Mouse (Mus musculus) neural tube, embryonic 12.5 days (tissue): Measurements from ENCODE around the gene Nup54. TPM values are rescaled to one million over a fixed set of nuclear protein-coding genes. Genes with fewer than 3 reads are reported as not detected.

Source experiments
- ATAC-seq: fragments of 200-750 bp; cut with Nextera tagmentation; 2 replicates; pipeline ENCODE4 v1.8.0; 2017; ENCODE audit warnings: low read depth, mild to moderate bottlenecking, moderate TSS enrichment, moderate library complexity; ENCODE audit not compliant: low FRiP score
- H3K27ac ChIP-seq: fragments of 300-500 bp; sonication (generic); 2 replicates; pipeline ENCODE4 v1.5.1; 2016
- H3K27me3 ChIP-seq: fragments of 300-500 bp; sonication (generic); replicated peaks from 2 replicates; pipeline ENCODE4 v1.6.1; 2016; ENCODE audit warnings: mild to moderate bottlenecking
- H3K36me3 ChIP-seq: fragments of 300-500 bp; sonication (generic); 2 replicates; pipeline ENCODE4 v1.6.1; 2016; ENCODE audit warnings: mild to moderate bottlenecking
- H3K4me1 ChIP-seq: fragments of 300-500 bp; sonication (generic); 2 replicates; pipeline ENCODE4 v1.6.1; 2016
- H3K4me2 ChIP-seq: fragments of 300-500 bp; sonication (generic); replicated peaks from 2 replicates; pipeline ENCODE4 v1.6.1; 2016; ENCODE audit warnings: mild to moderate bottlenecking
- H3K4me3 ChIP-seq: fragments of 300-500 bp; sonication (generic); 2 replicates; pipeline ENCODE4 v1.5.1; 2016
- H3K9ac ChIP-seq: fragments of 300-500 bp; sonication (generic); 2 replicates; pipeline ENCODE4 v1.6.1; 2016; ENCODE audit warnings: mild to moderate bottlenecking
- H3K9me3 ChIP-seq: fragments of 300-500 bp; sonication (generic); 2 replicates; pipeline ENCODE4 v1.6.1; 2016; ENCODE audit warnings: mild to moderate bottlenecking
- WGBS: fragments of 180-500 bp; shearing (Covaris S2); methylation state at CpG from one replicate; pipeline ENCODE4 v1.1.7; 2016; 5-methylcytosine and 5-hydroxymethylcytosine counted together
- polyA plus RNA-seq: library from polyadenylated mRNA; unstranded; fragments of >200 nt; fragmentation: Nextera tagmentation; extraction: Ambion mirVana; gene quantifications from 2 replicates; pipeline ENCODE4 v1.2.1, GENCODE M21; 2016

The Nup54 gene
- polyA plus RNA-seq, 1 experiment from 2014 or later: 53.6 TPM

DNA sequence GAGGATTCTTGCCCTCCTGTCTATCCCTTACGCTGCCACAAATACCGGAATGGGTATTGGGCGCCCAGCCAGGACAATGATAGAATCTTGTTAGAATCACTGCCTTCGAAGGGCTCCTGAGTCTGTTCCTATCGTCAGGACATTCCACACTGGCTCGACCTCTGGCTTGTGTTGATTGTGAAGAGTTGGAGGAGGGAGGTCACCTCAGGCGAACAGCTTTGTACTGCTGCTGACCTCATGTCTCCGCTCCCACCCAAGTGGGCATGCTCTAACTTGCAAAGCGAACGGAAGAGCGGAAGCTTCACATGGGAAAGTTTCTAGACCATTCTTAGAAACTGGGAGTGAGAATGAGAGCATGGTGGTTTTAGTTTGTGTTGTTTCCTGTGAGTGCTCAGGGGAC, 47.6 kb downstream of the Nup54 start:
- WGBS: 84% methylated on average over 11 of the region's 11 CpGs
- no peak overlapping the region for H3K4me3 ChIP-seq
- H3K9me3 ChIP-seq: no peaks in the 10 kb centered on the region
- no peak overlapping the region for H3K27ac ChIP-seq
- no peak overlapping the region for H3K9ac ChIP-seq
- H3K4me1 ChIP-seq: no peaks in the 10 kb centered on the region; the same call in 1 of the 2 replicates
- no peak for ATAC-seq
- peaks cover 13% of the 10 kb centered on the region; the same call in 1 of the 2 replicates for H3K27me3 ChIP-seq
- H3K4me2 ChIP-seq: no peak overlapping the region
- H3K36me3 ChIP-seq: no peaks in the 10 kb centered on the region

DNA sequence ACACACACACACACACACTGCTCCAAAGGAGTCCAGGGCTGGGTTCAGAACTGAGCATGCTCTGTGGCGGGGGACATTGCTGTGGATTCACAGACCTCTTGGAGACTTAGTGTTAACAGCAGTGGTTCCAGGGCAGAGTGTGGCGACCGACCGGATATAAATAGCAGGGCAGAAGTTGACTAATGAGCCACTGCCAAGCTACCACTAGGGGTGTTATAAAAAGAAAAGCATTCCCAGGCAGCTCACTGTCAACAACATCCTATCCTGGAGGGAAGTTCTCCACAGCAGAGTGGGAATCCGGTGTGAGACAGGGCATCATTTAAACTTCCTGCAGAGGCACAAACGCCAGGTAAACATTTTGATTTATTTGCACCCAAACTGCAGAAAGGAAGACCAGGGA, 48.4 kb downstream of the Nup54 start:
- Histone ChIP-seq H3K4me3 (no peak overlapping the region), H3K27me3 (peaks cover 6% of the 10 kb centered on the region; the same call in 1 of the 2 replicates), H3K36me3 (no peaks in the 10 kb centered on the region), H3K4me2 (no peak overlapping the region), H3K27ac (no peak overlapping the region), H3K9ac (no peak overlapping the region), H3K4me1 (no peaks in the 10 kb centered on the region; the same call in 1 of the 2 replicates), H3K9me3 (no peaks in the 10 kb centered on the region)
- ATAC-seq: no peak
- 54% methylated on average over 6 of the region's 6 CpGs for WGBS

DNA sequence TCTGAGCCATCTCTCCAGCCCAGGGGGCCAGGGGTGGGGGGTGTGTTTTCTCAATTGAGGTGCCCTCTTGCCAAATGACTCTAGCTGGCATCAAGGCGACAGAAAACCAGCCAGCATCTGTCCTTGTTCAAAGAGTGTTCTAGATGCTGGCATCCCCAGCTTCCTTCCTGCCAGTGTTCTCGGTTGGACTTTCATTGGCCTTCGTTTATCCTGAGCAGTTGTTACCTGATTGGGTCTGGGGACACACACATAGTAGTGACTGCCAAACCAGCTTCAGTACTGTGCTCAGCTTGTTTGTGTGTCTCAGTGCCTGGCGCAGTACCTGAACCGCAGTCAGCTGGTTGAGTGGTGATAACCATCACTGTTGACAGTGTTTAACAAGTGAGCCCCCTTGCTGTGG, 48.9 kb downstream of the Nup54 start:
- H3K27me3 ChIP-seq: 0 out of 2 replicates have a peak, but pooled peaks cover 3% of the 10 kb centered on the region
- H3K4me1 ChIP-seq: no peaks in the 10 kb centered on the region; the same call in 1 of the 2 replicates
- WGBS: 89% methylated on average over 5 of the region's 5 CpGs
- no peaks in the 10 kb centered on the region for H3K36me3 ChIP-seq
- no peak overlapping the region for H3K9ac ChIP-seq
- no peak for ATAC-seq
- H3K4me2 ChIP-seq: no peak overlapping the region
- H3K27ac ChIP-seq: no peak overlapping the region
- no peaks in the 10 kb centered on the region for H3K9me3 ChIP-seq
- no peak overlapping the region for H3K4me3 ChIP-seq

DNA sequence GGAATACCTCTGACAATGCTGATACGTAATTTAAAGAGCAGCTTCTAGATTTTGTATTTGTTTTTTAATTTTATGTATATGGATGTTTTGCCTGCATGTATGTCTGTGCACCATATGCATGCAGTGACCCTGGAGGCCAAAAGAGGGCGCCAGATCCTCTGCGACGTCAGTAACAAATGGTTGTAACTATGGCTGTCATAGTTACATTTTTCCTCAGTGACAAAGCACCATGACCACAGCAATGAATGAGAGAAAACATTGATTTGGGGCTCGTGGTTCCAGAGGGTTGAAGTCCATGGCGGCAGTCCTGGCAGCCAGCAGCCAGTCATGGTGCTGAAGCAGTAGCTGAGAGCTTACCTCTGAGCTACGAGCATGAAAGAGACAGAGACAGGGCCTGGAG, 50.2 kb downstream of the Nup54 start:
- Histone ChIP-seq H3K4me1 (no peaks in the 10 kb centered on the region; the same call in 1 of the 2 replicates), H3K36me3 (no peaks in the 10 kb centered on the region), H3K4me2 (no peak overlapping the region), H3K9me3 (no peaks in the 10 kb centered on the region), H3K27ac (no peak overlapping the region), H3K9ac (no peak overlapping the region), H3K4me3 (no peak overlapping the region), H3K27me3 (0 out of 2 replicates have a peak, but pooled peaks cover under 1% of the 10 kb centered on the region)
- no peak for ATAC-seq
- WGBS: 47% methylated on average over 7 of the region's 7 CpGs

DNA sequence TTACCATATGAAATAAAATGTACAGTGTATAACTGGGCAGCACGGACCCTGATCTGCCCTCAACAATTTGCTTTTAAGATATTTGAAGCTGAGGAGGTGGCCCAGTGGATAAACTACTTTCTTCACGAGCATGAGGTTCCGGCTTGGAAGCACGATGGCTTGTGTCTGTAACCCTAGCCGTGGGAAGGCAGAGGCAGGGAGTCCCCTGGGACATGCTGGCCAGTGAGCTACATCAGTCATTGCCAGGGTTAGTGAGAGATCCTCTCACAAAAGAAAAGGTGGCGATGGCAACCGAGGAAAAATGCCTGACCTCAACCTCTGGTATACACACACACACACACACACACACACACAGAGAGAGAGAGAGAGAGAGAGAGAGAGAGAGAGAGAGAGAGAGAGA, 51.3 kb downstream of the Nup54 start:
- H3K27ac ChIP-seq: no peak overlapping the region
- no peak for ATAC-seq
- no peaks in the 10 kb centered on the region; the same call in 1 of the 2 replicates for H3K4me1 ChIP-seq
- H3K4me2 ChIP-seq: no peak overlapping the region
- no peak overlapping the region for H3K9ac ChIP-seq
- no peaks in the 10 kb centered on the region for H3K27me3 ChIP-seq
- H3K9me3 ChIP-seq: no peaks in the 10 kb centered on the region
- no peak overlapping the region for H3K4me3 ChIP-seq
- 52% methylated on average over 7 of the region's 7 CpGs for WGBS
- H3K36me3 ChIP-seq: no peaks in the 10 kb centered on the region

DNA sequence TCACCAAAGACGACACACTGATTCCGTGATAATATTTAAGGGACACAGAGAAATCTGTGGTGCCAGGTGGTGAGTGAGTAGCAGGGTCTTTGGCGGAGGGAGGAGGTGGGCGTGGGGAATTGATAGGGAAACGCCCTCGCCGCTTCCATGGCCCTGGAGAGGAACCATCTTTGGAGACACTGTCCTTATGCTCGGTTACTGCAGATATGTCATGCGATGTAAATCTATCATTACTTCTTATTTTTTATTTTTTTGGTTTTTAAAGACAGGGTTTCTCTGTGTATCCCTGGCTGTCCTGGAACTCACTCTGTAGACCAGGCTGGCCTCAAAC, 52.7 kb downstream of the Nup54 start:
- H3K27me3 ChIP-seq: no peaks in the 10 kb centered on the region
- whole genome bisulfite sequencing: 62% methylated on average over 9 of the region's 9 CpGs
- H3K4me1 ChIP-seq: no peaks in the 10 kb centered on the region; the same call in 1 of the 2 replicates
- ATAC-seq: no peak
- no peaks in the 10 kb centered on the region for H3K36me3 ChIP-seq
- H3K9ac ChIP-seq: no peak overlapping the region
- H3K9me3 ChIP-seq: no peaks in the 10 kb centered on the region
- no peak overlapping the region for H3K4me2 ChIP-seq
- no peak overlapping the region for H3K27ac ChIP-seq
- no peak overlapping the region for H3K4me3 ChIP-seq

DNA sequence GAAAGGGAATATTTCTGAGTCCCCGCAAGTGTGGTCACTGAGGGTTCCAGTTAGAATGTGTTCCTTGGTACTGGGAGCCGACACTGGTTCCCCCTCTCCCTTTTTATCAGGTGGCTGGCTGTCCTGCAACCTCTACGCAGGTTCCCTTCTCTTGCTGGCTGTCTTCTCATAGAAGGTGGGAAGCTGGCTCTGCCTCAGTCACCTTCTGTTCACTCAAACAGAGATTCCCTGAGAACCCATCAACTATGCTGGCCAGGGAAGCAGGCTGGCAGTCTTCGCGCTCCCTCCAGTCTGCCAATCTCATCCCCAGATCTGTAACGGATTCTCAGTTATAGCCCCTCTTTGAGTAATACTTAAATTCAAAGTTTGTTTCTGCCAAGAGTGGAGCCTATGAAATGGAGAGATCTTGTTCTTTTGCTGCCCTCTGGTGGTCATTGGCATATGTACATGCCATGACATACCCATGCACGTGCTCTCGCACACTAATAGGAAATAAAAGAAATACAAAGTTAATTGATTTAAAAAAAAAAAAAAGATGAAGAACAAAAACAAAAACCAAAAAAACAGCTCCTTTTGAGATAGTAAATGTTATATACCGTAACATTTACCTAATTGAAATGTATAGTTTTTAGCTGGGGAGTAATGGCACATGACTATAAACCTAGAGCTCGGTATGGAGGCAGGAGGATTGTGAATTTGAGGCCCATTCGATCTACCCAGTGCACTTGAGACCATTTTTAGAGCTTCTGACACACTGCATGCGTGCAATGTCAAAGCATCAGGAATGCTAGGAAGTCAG, 53.3 kb downstream of the Nup54 start:
- H3K9me3 ChIP-seq: no peaks in the 10 kb centered on the region
- ATAC-seq: peak; percentile 77
- H3K4me2 ChIP-seq: no peak overlapping the region
- H3K9ac ChIP-seq: no peak overlapping the region
- no peaks in the 10 kb centered on the region; the same call in 1 of the 2 replicates for H3K4me1 ChIP-seq
- no peaks in the 10 kb centered on the region for H3K36me3 ChIP-seq
- H3K27ac ChIP-seq: no peak overlapping the region
- no peak overlapping the region for H3K4me3 ChIP-seq
- no peaks in the 10 kb centered on the region for H3K27me3 ChIP-seq
- 38% methylated on average over 12 of the region's 12 CpGs for WGBS

DNA sequence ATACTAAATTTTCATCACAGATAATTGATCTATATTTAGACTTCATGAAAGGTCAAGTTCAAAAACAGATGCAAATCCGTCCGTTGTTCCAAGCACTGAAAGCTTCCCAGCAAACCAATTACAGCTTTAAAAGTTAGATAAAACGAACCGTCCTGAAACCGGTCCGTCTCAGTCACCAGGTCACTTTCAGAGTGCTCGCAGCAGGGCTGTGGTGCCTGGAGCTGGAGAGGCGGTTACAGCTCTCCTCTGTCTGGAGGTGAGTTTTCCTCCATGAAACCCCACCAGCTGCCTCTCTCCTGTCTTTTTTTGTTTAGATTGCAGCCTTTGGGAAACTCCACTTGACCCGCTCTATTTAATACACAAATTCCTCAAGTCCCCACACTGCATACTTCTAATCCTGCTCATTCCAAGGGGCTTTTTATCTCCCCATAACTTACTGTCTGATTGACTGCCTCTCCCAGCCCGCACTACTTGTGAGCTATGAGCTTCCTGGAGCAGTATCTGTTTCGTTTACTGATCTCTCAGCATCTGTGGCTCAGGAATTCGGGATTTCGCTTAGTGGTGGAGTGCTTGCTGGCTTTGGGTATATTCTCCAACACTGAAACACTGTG, 58.1 kb downstream of the Nup54 start:
- no peaks in the 10 kb centered on the region for H3K4me1 ChIP-seq
- no peak overlapping the region for H3K9ac ChIP-seq
- ATAC-seq: no peak
- WGBS: 56% methylated on average over 13 of the region's 13 CpGs
- H3K36me3 ChIP-seq: no peaks in the 10 kb centered on the region
- no peak overlapping the region for H3K27ac ChIP-seq
- no peak overlapping the region for H3K4me3 ChIP-seq
- H3K27me3 ChIP-seq: no peaks in the 10 kb centered on the region
- H3K9me3 ChIP-seq: no peaks in the 10 kb centered on the region
- H3K4me2 ChIP-seq: no peak overlapping the region

DNA sequence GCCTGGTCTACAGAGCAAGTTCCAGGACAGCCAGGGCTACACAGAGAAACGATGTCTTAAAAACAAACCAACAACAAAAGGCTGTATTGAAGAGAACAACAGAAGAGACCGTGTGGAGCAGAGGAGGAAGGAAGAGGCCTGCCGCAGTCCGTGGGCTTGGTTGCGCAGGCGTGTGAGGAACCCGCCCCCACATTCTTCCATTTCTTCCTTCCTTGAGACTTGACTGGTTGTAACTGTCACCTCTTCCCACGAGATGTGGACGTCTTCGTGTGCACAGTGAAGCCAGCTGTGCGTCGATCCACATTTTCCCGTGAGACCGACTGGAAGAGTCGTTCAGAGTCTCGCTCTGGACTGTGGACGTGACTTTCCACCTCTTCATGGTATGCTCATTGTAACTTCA, 59.7 kb downstream of the Nup54 start:
- Histone ChIP-seq H3K4me3 (no peak overlapping the region), H3K4me2 (no peak overlapping the region), H3K9ac (no peak overlapping the region), H3K27ac (no peak overlapping the region), H3K9me3 (no peaks in the 10 kb centered on the region), H3K36me3 (no peaks in the 10 kb centered on the region), H3K27me3 (no peaks in the 10 kb centered on the region), H3K4me1 (peaks cover 5% of the 10 kb centered on the region; the same call in 1 of the 2 replicates)
- WGBS: 78% methylated on average over 17 of the region's 17 CpGs
- ATAC-seq: no peak

DNA sequence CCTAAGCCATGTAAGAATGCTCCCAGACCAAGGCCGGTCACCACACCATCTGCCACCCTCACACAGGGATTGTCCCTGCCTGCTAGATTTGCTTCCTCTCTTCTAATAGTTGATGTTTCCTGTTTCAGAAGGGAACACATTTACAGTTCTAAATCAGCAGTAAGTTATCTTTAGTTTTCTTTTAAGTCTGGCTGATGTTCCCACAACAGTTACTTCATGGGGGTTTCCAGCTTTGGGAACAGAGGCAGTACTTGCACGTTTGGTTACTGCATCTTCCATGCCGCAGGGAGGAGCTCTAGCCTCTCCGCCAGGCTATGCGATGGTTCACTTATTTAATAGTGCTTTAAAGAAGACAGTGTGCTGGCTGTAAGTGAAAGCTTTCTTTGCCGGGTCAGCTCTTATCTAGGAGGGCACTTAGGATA, 60.3 kb downstream of the Nup54 start:
- no peak for ATAC-seq
- H3K9me3 ChIP-seq: no peaks in the 10 kb centered on the region
- H3K9ac ChIP-seq: no peak overlapping the region
- H3K27me3 ChIP-seq: no peaks in the 10 kb centered on the region
- no peaks in the 10 kb centered on the region for H3K36me3 ChIP-seq
- H3K27ac ChIP-seq: no peak overlapping the region
- H3K4me3 ChIP-seq: no peak overlapping the region
- peaks cover 5% of the 10 kb centered on the region; the same call in 1 of the 2 replicates for H3K4me1 ChIP-seq
- 58% methylated on average over 6 of the region's 6 CpGs for WGBS
- H3K4me2 ChIP-seq: no peak overlapping the region

DNA sequence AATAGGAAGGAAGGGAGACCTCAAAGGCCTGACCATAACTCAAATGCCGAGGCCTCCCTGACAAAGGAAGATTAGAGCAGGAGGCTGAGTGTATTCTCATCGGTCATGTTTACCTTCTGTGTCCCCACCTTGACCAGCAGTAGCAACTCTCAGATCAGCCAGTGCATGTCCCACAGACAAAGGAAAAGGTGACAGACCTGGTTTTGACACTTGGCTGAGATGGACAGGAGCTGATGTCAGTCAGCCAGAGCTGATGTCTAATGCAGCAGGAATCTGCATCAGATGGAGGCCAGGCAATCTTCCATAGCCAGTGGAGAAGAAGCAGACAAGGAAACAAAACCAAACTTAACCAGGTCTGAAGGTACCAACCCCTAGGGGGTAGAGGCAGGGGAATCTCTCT, 62.4 kb downstream of the Nup54 start:
- no peak for ATAC-seq
- 76% methylated on average over 2 of the region's 2 CpGs for WGBS
- Histone ChIP-seq H3K4me2 (no peak overlapping the region), H3K36me3 (no peaks in the 10 kb centered on the region), H3K9me3 (no peaks in the 10 kb centered on the region), H3K4me3 (no peak overlapping the region), H3K27ac (no peak overlapping the region), H3K4me1 (peaks cover 9% of the 10 kb centered on the region), H3K9ac (no peak overlapping the region), H3K27me3 (no peaks in the 10 kb centered on the region)

DNA sequence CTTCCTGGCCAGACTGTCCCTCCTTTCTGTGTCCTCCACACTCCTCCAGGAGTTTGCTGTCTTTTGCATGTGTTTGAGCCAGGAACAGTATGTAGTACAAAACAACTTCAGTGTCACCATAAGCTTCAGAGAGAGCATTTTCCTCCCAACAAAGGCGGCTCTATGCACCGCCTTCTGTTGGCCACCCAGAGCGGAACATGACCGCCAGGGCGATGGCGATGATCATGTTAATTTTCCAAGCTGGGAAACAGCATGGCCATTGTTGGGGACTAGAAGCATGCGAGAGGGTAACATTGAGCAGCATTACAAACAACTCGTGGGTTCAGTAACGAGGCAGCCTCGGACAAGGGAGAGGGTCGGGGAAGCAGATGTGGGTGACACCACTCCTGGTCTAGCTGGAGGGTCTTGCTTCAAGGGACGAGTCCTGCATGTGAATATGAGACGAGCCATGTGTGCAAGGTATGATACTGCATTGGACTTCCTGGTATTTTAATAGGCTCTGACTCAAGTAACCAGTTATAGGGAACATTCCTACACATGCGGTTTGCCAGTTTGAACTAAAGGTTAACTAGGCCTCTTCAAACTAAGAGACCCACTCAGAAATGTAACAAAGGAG, 63.5 kb downstream of the Nup54 start:
- peak; percentile 36; the same call in 1 of the 2 replicates for ATAC-seq
- Histone ChIP-seq H3K9ac (no peak overlapping the region), H3K4me1 (peaks cover 9% of the 10 kb centered on the region), H3K4me2 (no peak overlapping the region), H3K27ac (no peak overlapping the region), H3K4me3 (no peak overlapping the region), H3K27me3 (no peaks in the 10 kb centered on the region), H3K36me3 (no peaks in the 10 kb centered on the region), H3K9me3 (no peaks in the 10 kb centered on the region)
- WGBS: 64% methylated on average over 14 of the region's 14 CpGs
